Mouse (Mus musculus) midbrain, embryonic 12.5 days (tissue): ENCODE data around the gene Slc3a2. TPM values are rescaled to one million over a fixed set of nuclear protein-coding genes. Genes with fewer than 3 reads are reported as not detected.

Experiments used
- ATAC-seq: fragments of 200-750 bp; cut with Nextera tagmentation; 2 replicates; pipeline ENCODE4 v1.8.0; 2017; ENCODE audit warnings: low read depth, moderate TSS enrichment, moderate library complexity; ENCODE audit not compliant: low FRiP score
- H3K27ac ChIP-seq: fragments of 300-500 bp; sonication (generic); replicated peaks from 2 replicates; pipeline ENCODE4 v1.5.1; 2016; ENCODE audit warnings: mild to moderate bottlenecking
- H3K27me3 ChIP-seq: fragments of 300-500 bp; sonication (generic); 2 replicates; pipeline ENCODE4 v1.6.1; 2016; ENCODE audit warnings: mild to moderate bottlenecking
- H3K36me3 ChIP-seq: fragments of 300-500 bp; sonication (generic); 2 replicates; pipeline ENCODE4 v1.6.1; 2016
- H3K4me1 ChIP-seq: fragments of 300-500 bp; sonication (generic); 2 replicates; pipeline ENCODE4 v1.6.1; 2016
- H3K4me2 ChIP-seq: fragments of 300-500 bp; sonication (generic); replicated peaks from 2 replicates; pipeline ENCODE4 v1.6.1; 2016; ENCODE audit warnings: mild to moderate bottlenecking, moderate library complexity
- H3K4me3 ChIP-seq: fragments of 300-500 bp; sonication (generic); 2 replicates; pipeline ENCODE4 v1.5.1; 2016; ENCODE audit warnings: mild to moderate bottlenecking
- H3K9ac ChIP-seq: fragments of 300-500 bp; sonication (generic); replicated peaks from 2 replicates; pipeline ENCODE4 v1.6.1; 2016; ENCODE audit warnings: mild to moderate bottlenecking, moderate library complexity
- H3K9me3 ChIP-seq: fragments of 300-500 bp; sonication (generic); 2 replicates; pipeline ENCODE4 v1.6.1; 2016; ENCODE audit warnings: mild to moderate bottlenecking
- WGBS: fragments of 180-500 bp; shearing (Covaris S2); methylation state at CpG from one replicate; pipeline ENCODE4 v1.1.7; 2016; 5-methylcytosine and 5-hydroxymethylcytosine counted together
- polyA plus RNA-seq: library from polyadenylated mRNA; unstranded; fragments of >200 nt; fragmentation: Nextera tagmentation; extraction: Ambion mirVana; gene quantifications from 2 replicates; pipeline ENCODE4 v1.2.1, GENCODE M21; 2016

The Slc3a2 gene
- polyA plus RNA-seq, 1 experiment from 2014 or later, result 150 TPM

GRCm38 (mm10) chr19:8713997-8714652 is 9.0 kb downstream of the Slc3a2 start:
- H3K27ac ChIP-seq, result peak overlapping the region; percentile 86
- peak overlapping the region; percentile 73 for H3K4me2 ChIP-seq
- H3K27me3 ChIP-seq, result no peaks in the 10 kb centered on the region
- H3K4me3 ChIP-seq, result peak overlapping the region; percentile 61
- peaks cover 26% of the 10 kb centered on the region for H3K36me3 ChIP-seq
- 8% methylated on average over 13 of the region's 13 CpGs for whole genome bisulfite sequencing
- peaks cover 26% of the 10 kb centered on the region for H3K4me1 ChIP-seq
- ATAC-seq, result peak; percentile 35
- peak overlapping the region; percentile 78 for H3K9ac ChIP-seq
- no peaks in the 10 kb centered on the region for H3K9me3 ChIP-seq

GRCm38 (mm10) chr19:8713306-8713996 is 9.7 kb downstream of the Slc3a2 start:
- Histone ChIP-seq H3K9ac (peak overlapping the region; percentile 78), H3K4me2 (peak overlapping the region; percentile 73), H3K9me3 (no peaks in the 10 kb centered on the region), H3K27ac (peak overlapping the region; percentile 86), H3K36me3 (peaks cover 33% of the 10 kb centered on the region), H3K4me1 (peaks cover 26% of the 10 kb centered on the region), H3K27me3 (no peaks in the 10 kb centered on the region), H3K4me3 (peak overlapping the region; percentile 61)
- under 1% methylated on average over 51 of the region's 51 CpGs for WGBS
- ATAC-seq, result peak; percentile 95

GRCm38 (mm10) chr19:8712870-8713305 is 10.3 kb downstream of the Slc3a2 start:
- ATAC-seq, result peak; percentile 83
- Histone ChIP-seq H3K4me1 (peaks cover 26% of the 10 kb centered on the region), H3K9me3 (no peaks in the 10 kb centered on the region), H3K9ac (peak overlapping the region; percentile 78), H3K27me3 (no peaks in the 10 kb centered on the region), H3K4me2 (peak overlapping the region; percentile 73), H3K27ac (peak overlapping the region; percentile 86), H3K36me3 (peaks cover 38% of the 10 kb centered on the region), H3K4me3 (peak overlapping the region; percentile 61)
- WGBS, result under 1% methylated on average over 13 of the region's 13 CpGs

- no peak for ATAC-seq
- H3K27ac ChIP-seq, result peak overlapping the region; percentile 86
- H3K4me2 ChIP-seq, result peak overlapping the region; percentile 73
- WGBS, result 67% methylated on average over 10 of the region's 10 CpGs
- no peaks in the 10 kb centered on the region for H3K9me3 ChIP-seq
- peak overlapping the region; percentile 78 for H3K9ac ChIP-seq
- peaks cover 26% of the 10 kb centered on the region for H3K4me1 ChIP-seq
- peak overlapping the region; percentile 61 for H3K4me3 ChIP-seq
- H3K27me3 ChIP-seq, result no peaks in the 10 kb centered on the region
- peaks cover 45% of the 10 kb centered on the region for H3K36me3 ChIP-seq
Measured at GRCm38 (mm10) chr19:8711949-8712869, 11.0 kb downstream of the Slc3a2 start.

GRCm38 (mm10) chr19:8711506-8711905 is 11.7 kb downstream of the Slc3a2 start:
- Histone ChIP-seq H3K4me3 (peak overlapping the region; percentile 61), H3K27ac (no peak overlapping the region), H3K9ac (peak overlapping the region; percentile 34; the same call in 1 of the 2 replicates), H3K9me3 (no peaks in the 10 kb centered on the region), H3K4me2 (peak overlapping the region; percentile 73), H3K36me3 (peaks cover 50% of the 10 kb centered on the region), H3K4me1 (peaks cover 26% of the 10 kb centered on the region), H3K27me3 (no peaks in the 10 kb centered on the region)
- no peak for ATAC-seq
- WGBS, result 86% methylated on average over 4 of the region's 4 CpGs

- no peaks in the 10 kb centered on the region for H3K27me3 ChIP-seq
- no peaks in the 10 kb centered on the region for H3K9me3 ChIP-seq
- H3K4me1 ChIP-seq, result peaks cover 26% of the 10 kb centered on the region
- no peak overlapping the region for H3K9ac ChIP-seq
- no peak overlapping the region for H3K4me3 ChIP-seq
- no peak overlapping the region for H3K4me2 ChIP-seq
- no peak for ATAC-seq
- no peak overlapping the region for H3K27ac ChIP-seq
- peaks cover 52% of the 10 kb centered on the region for H3K36me3 ChIP-seq
- WGBS, result 97% methylated on average over 2 of the region's 2 CpGs
Measured at GRCm38 (mm10) chr19:8710057-8710456, 13.1 kb downstream of the Slc3a2 start.

- Histone ChIP-seq H3K27me3 (no peaks in the 10 kb centered on the region), H3K9ac (no peak overlapping the region), H3K27ac (no peak overlapping the region), H3K4me2 (no peak overlapping the region), H3K36me3 (peaks cover 52% of the 10 kb centered on the region), H3K9me3 (no peaks in the 10 kb centered on the region), H3K4me3 (no peak overlapping the region), H3K4me1 (peaks cover 22% of the 10 kb centered on the region)
- WGBS, result 95% methylated on average over 8 of the region's 8 CpGs
- ATAC-seq, result no peak
Measured at GRCm38 (mm10) chr19:8708954-8709353, 14.2 kb downstream of the Slc3a2 start.

GRCm38 (mm10) chr19:8706930-8707329 is 16.2 kb downstream of the Slc3a2 start:
- Histone ChIP-seq H3K27ac (no peak overlapping the region), H3K27me3 (no peaks in the 10 kb centered on the region), H3K4me2 (no peak overlapping the region), H3K9ac (no peak overlapping the region), H3K4me3 (no peak overlapping the region), H3K9me3 (no peaks in the 10 kb centered on the region), H3K36me3 (peaks cover 52% of the 10 kb centered on the region), H3K4me1 (peaks cover 14% of the 10 kb centered on the region)
- ATAC-seq, result no peak
- WGBS, result 89% methylated on average over 7 of the region's 7 CpGs

- Histone ChIP-seq H3K27ac (no peak overlapping the region), H3K9ac (no peak overlapping the region), H3K4me1 (peaks cover 8% of the 10 kb centered on the region; the same call in 1 of the 2 replicates), H3K36me3 (peaks cover 46% of the 10 kb centered on the region), H3K4me3 (no peak overlapping the region), H3K9me3 (no peaks in the 10 kb centered on the region), H3K27me3 (no peaks in the 10 kb centered on the region), H3K4me2 (no peak overlapping the region)
- 89% methylated on average over 7 of the region's 7 CpGs for WGBS
- ATAC-seq, result no peak
Measured at GRCm38 (mm10) chr19:8706132-8706667, 17.0 kb downstream of the Slc3a2 start.

GRCm38 (mm10) chr19:8705026-8705708 is 18.0 kb downstream of the Slc3a2 start:
- no peaks in the 10 kb centered on the region for H3K4me1 ChIP-seq
- no peak overlapping the region for H3K9ac ChIP-seq
- H3K9me3 ChIP-seq, result no peaks in the 10 kb centered on the region
- WGBS, result 80% methylated on average over 6 of the region's 6 CpGs
- no peak overlapping the region for H3K4me2 ChIP-seq
- no peak for ATAC-seq
- H3K27me3 ChIP-seq, result no peaks in the 10 kb centered on the region
- no peak overlapping the region for H3K27ac ChIP-seq
- H3K4me3 ChIP-seq, result no peak overlapping the region
- peaks cover 36% of the 10 kb centered on the region for H3K36me3 ChIP-seq

GRCm38 (mm10) chr19:8703571-8703970 is 19.6 kb downstream of the Slc3a2 start:
- H3K4me1 ChIP-seq, result no peaks in the 10 kb centered on the region
- ATAC-seq, result no peak
- WGBS, result 50% methylated on average over 4 of the region's 4 CpGs

More at GRCm38 (mm10) chr19:8703571-8703970, 19.6 kb downstream of the Slc3a2 start:
- no peak overlapping the region for H3K27ac ChIP-seq
- no peaks in the 10 kb centered on the region for H3K27me3 ChIP-seq
- H3K4me3 ChIP-seq, result no peak overlapping the region
- H3K4me2 ChIP-seq, result no peak overlapping the region
- H3K9ac ChIP-seq, result no peak overlapping the region
- peaks cover 20% of the 10 kb centered on the region for H3K36me3 ChIP-seq
- no peaks in the 10 kb centered on the region for H3K9me3 ChIP-seq
